Mouse (Mus musculus) hindbrain, embryonic 14.5 days (tissue): Measurements from ENCODE around the gene Abca1. TPM values are rescaled to one million over a fixed set of nuclear protein-coding genes. Genes with fewer than 3 reads are reported as not detected.
A peak's percentile ranks its signal among the peaks of the same experiment; 100 is the strongest.

ENCODE experiments used
- ATAC-seq: fragments of 200-750 bp; cut with Nextera tagmentation; 2 replicates; pipeline ENCODE4 v1.8.0; 2017; ENCODE audit warnings: moderate number of reproducible peaks, mild to moderate bottlenecking, moderate TSS enrichment, moderate library complexity; ENCODE audit not compliant: low FRiP score
- DNase-seq: peaks from one replicate; pipeline ENCODE4 v3.0.0-alpha.2; 2015; ENCODE audit warnings: low spot score
- H3K27ac ChIP-seq: fragments of 300-500 bp; sonication (generic); 2 replicates; pipeline ENCODE4 v1.5.1; 2014; ENCODE audit warnings: mild to moderate bottlenecking, moderate library complexity
- H3K27me3 ChIP-seq: fragments of 300-500 bp; sonication (generic); 2 replicates; pipeline ENCODE4 v1.6.1; 2014; ENCODE audit warnings: mild to moderate bottlenecking, low read length, mixed read lengths; ENCODE audit not compliant: control insufficient read depth, insufficient read depth
- H3K36me3 ChIP-seq: fragments of 300-500 bp; sonication (generic); replicated peaks from 2 replicates; pipeline ENCODE4 v1.6.1; 2014; ENCODE audit not compliant: control insufficient read depth, insufficient read depth
- H3K4me1 ChIP-seq: fragments of 300-500 bp; sonication (generic); replicated peaks from 2 replicates; pipeline ENCODE4 v1.6.1; 2014; ENCODE audit warnings: antibody characterized with exemption, low read length, mixed read lengths; ENCODE audit not compliant: control insufficient read depth, insufficient read depth
- H3K4me2 ChIP-seq: fragments of 300-500 bp; sonication (generic); replicated peaks from 2 replicates; pipeline ENCODE4 v1.6.1; 2014; ENCODE audit warnings: mild to moderate bottlenecking, moderate library complexity
- H3K4me3 ChIP-seq: fragments of 300-500 bp; sonication (generic); replicated peaks from 2 replicates; pipeline ENCODE4 v1.5.1; 2014; ENCODE audit warnings: mild to moderate bottlenecking, low read length
- H3K9ac ChIP-seq: fragments of 300-500 bp; sonication (generic); 2 replicates; pipeline ENCODE4 v1.6.1; 2014
- H3K9me3 ChIP-seq: fragments of 300-500 bp; sonication (generic); 2 replicates; pipeline ENCODE4 v1.6.1; 2016; ENCODE audit warnings: low read length; ENCODE audit not compliant: control insufficient read depth
- WGBS: fragments of 180-500 bp; shearing (Covaris S2); extraction: QIAGEN DNeasy Blood & Tissue Kit; methylation state at CpG from one replicate; pipeline ENCODE4 v1.1.7; 2014; 5-methylcytosine and 5-hydroxymethylcytosine counted together
- polyA plus RNA-seq: library from polyadenylated mRNA; unstranded; fragments of >200 nt; fragmentation: Nextera tagmentation; extraction: Ambion mirVana; gene quantifications from 2 replicates; pipeline ENCODE4 v1.2.1, GENCODE M21; 2014

Gene Abca1
- polyA plus RNA-seq, 1 experiment from 2014 or later: 18.8 TPM

DNA sequence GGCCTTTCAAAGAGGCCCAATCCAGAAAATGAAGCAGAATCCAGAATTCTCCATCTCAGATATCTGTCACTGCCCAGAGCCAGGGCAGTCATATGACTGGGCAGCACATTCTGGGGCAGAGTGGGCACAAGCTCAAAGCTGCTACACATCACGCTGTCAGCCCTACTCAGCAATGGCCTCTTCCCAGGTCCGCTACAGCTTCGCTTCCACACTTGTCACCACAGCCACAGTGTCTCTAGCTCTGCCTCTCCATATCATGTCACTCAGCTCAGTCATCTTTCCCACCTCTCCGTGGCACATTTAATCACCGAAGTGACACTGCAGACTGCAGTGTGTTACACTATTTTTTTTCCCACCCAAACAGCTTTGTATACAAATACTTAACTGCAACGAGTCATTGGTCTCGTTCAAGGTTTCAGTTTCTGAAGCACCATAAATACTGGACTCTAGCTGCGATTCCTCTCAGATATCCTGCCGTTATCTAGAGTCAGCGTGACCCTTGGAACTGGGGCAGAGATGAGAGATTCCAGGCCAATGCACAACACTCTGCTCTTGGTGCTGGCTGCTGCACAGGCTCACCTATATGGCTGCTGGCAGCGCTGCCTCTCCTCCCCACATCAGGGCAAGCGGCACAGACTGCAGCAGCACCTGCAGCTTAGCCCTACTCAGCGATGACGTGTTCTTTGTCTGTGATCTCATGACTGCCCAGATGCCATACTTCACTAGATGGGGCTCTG, 136.3 kb downstream of the Abca1 start:
- Histone ChIP-seq H3K4me3 (no peak overlapping the region), H3K9me3 (no peaks in the 10 kb centered on the region), H3K27ac (no peak overlapping the region), H3K36me3 (peaks cover 52% of the 10 kb centered on the region), H3K9ac (no peak overlapping the region), H3K27me3 (no peaks in the 10 kb centered on the region), H3K4me2 (no peak overlapping the region), H3K4me1 (no peaks in the 10 kb centered on the region)
- DNase-seq: no peak
- WGBS: 97% methylated on average over 14 of the region's 14 CpGs
- no peak for ATAC-seq

GRCm38 (mm10) chr4:53018392-53018791, 141.3 kb downstream of the Abca1 start:
- Histone ChIP-seq H3K27ac (no peak overlapping the region), H3K27me3 (no peaks in the 10 kb centered on the region), H3K9me3 (no peaks in the 10 kb centered on the region; the same call in 1 of the 2 replicates), H3K4me1 (no peaks in the 10 kb centered on the region), H3K4me2 (no peak overlapping the region), H3K36me3 (peaks cover 72% of the 10 kb centered on the region), H3K4me3 (no peak overlapping the region), H3K9ac (no peak overlapping the region)
- WGBS: 93% methylated on average over 1 of the region's 1 CpGs
- ATAC-seq (no peak), DNase-seq (no peak)

- DNase-seq (no peak), ATAC-seq (no peak)
- Histone ChIP-seq H3K27me3 (no peaks in the 10 kb centered on the region), H3K27ac (no peak overlapping the region), H3K9ac (no peak overlapping the region), H3K9me3 (no peaks in the 10 kb centered on the region; the same call in 1 of the 2 replicates), H3K36me3 (peaks cover 47% of the 10 kb centered on the region), H3K4me1 (peaks cover 3% of the 10 kb centered on the region), H3K4me3 (no peak overlapping the region), H3K4me2 (no peak overlapping the region)
- 98% methylated on average over 3 of the region's 3 CpGs for WGBS
Measured at GRCm38 (mm10) chr4:53015024-53015423, 144.7 kb downstream of the Abca1 start.

- Histone ChIP-seq H3K9ac (no peak overlapping the region), H3K36me3 (peaks cover 40% of the 10 kb centered on the region), H3K4me1 (peaks cover 3% of the 10 kb centered on the region), H3K27ac (no peak overlapping the region), H3K4me2 (no peak overlapping the region), H3K27me3 (no peaks in the 10 kb centered on the region), H3K4me3 (no peak overlapping the region), H3K9me3 (no peaks in the 10 kb centered on the region; the same call in 1 of the 2 replicates)
- DNase-seq (no peak), ATAC-seq (no peak)
- 93% methylated on average over 7 of the region's 7 CpGs for WGBS
Measured at GRCm38 (mm10) chr4:53014421-53014820, 145.3 kb downstream of the Abca1 start.

- DNase-seq (peak; percentile 96), ATAC-seq (peak; percentile 95)
- peak within 1 kb of the TSS; percentile 68 for H3K4me2 ChIP-seq
- H3K36me3 ChIP-seq: peaks cover 21% of the 10 kb centered on the region
- peak within 1 kb of the TSS; percentile 75 for H3K9ac ChIP-seq
- H3K27me3 ChIP-seq: no peaks in the 10 kb centered on the region
- peaks cover 3% of the 10 kb centered on the region for H3K4me1 ChIP-seq
- peak within 1 kb of the TSS; percentile 85 for H3K27ac ChIP-seq
- 1% methylated on average over 63 of the region's 63 CpGs for WGBS
- peak within 1 kb of the TSS; percentile 59 for H3K4me3 ChIP-seq
- H3K9me3 ChIP-seq: no peaks in the 10 kb centered on the region; the same call in 1 of the 2 replicates
Measured at GRCm38 (mm10) chr4:53011732-53012361, 147.8 kb downstream of the Abca1 start, which contains the start of gene Nipsnap3b. Gene Nipsnap3b, plus strand, starts transcription at chr4:53011880.

DNA sequence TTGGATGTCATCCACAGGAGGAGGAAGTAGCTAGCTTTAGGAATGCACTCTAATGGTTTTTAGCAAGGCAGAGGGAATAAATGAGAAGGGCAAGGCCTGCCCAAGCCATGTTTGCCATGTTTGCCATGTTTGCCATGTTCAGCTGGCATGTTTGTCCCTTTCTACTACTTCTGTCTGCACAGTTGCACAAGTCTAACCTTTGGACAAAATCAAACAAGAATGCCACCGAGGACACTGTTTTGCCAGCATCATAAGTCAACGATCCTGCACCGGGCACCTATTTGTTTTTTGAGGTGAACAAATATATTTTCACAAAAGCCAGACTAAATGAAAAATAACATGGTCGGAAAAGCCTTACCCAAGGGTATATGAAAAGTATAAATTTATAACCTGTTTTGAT, 149.8 kb downstream of the Abca1 start:
- H3K36me3 ChIP-seq: peaks cover 4% of the 10 kb centered on the region
- no peak overlapping the region for H3K4me2 ChIP-seq
- no peak overlapping the region for H3K9ac ChIP-seq
- H3K27ac ChIP-seq: no peak overlapping the region
- peaks cover 3% of the 10 kb centered on the region for H3K4me1 ChIP-seq
- DNase-seq (no peak), ATAC-seq (no peak)
- no peak overlapping the region for H3K4me3 ChIP-seq
- WGBS: 95% methylated on average over 4 of the region's 4 CpGs
- H3K27me3 ChIP-seq: no peaks in the 10 kb centered on the region
- H3K9me3 ChIP-seq: no peaks in the 10 kb centered on the region

GRCm38 (mm10) chr4:53009183-53009582, 150.5 kb downstream of the Abca1 start:
- Histone ChIP-seq H3K4me1 (peaks cover 3% of the 10 kb centered on the region), H3K27ac (no peak overlapping the region), H3K36me3 (no peaks in the 10 kb centered on the region), H3K4me2 (no peak overlapping the region), H3K9me3 (no peaks in the 10 kb centered on the region), H3K9ac (no peak overlapping the region), H3K27me3 (no peaks in the 10 kb centered on the region), H3K4me3 (no peak overlapping the region)
- 68% methylated on average over 4 of the region's 4 CpGs for whole genome bisulfite sequencing
- DNase-seq: peak; percentile 69
- ATAC-seq: no peak

GRCm38 (mm10) chr4:53000154-53000553, 159.5 kb downstream of the Abca1 start:
- Histone ChIP-seq H3K4me3 (no peak overlapping the region), H3K27ac (no peak overlapping the region), H3K4me2 (no peak overlapping the region), H3K4me1 (no peaks in the 10 kb centered on the region), H3K9me3 (no peaks in the 10 kb centered on the region), H3K9ac (no peak overlapping the region), H3K27me3 (no peaks in the 10 kb centered on the region), H3K36me3 (no peaks in the 10 kb centered on the region)
- WGBS: 90% methylated on average over 8 of the region's 8 CpGs
- DNase-seq (no peak), ATAC-seq (no peak)

DNA sequence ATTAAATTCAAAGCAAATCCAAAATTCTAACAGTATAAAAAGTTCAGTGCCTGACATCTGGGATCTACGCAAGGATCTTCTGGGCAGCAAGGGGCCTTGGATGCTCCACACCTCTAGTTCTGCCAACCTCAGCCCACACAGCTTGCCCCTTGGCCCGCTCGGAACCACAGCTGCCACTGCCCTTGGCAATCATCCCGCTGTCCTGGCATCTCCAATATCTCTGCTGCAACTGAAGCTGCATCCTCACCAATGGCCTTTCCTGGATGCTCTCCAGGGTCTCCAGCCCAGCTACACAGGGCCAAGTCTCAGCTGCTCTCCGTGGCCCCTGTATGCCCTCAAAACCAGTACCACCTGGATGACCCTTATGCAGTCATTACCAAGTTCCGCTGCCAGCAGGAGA, 160.2 kb downstream of the Abca1 start:
- Histone ChIP-seq H3K27me3 (no peaks in the 10 kb centered on the region), H3K4me3 (no peak overlapping the region), H3K27ac (no peak overlapping the region), H3K9me3 (no peaks in the 10 kb centered on the region), H3K4me2 (no peak overlapping the region), H3K9ac (no peak overlapping the region), H3K4me1 (no peaks in the 10 kb centered on the region), H3K36me3 (no peaks in the 10 kb centered on the region)
- ATAC-seq (no peak), DNase-seq (no peak)
- WGBS: 92% methylated on average over 6 of the region's 6 CpGs
